Mouse (Mus musculus) myocyte (in vitro differentiated cells): Measurements from ENCODE around the gene Psmb11. TPM values are rescaled to one million over a fixed set of nuclear protein-coding genes. Genes with fewer than 3 reads are reported as not detected.
A peak's percentile ranks its signal among the peaks of the same experiment; 100 is the strongest.

ENCODE experiments used
- H3K27me3 ChIP-seq: one replicate; pipeline ENCODE4 v1.6.1; 2011; ENCODE audit not compliant: control insufficient read depth, insufficient read depth, insufficient read length
- H3K36me3 ChIP-seq: one replicate; pipeline ENCODE4 v1.6.1; 2011; ENCODE audit not compliant: control insufficient read depth, insufficient read depth
- H3K4me2 ChIP-seq: one replicate; pipeline ENCODE4 v1.6.1; 2011; ENCODE audit warnings: low read depth, control low read depth
- H3K4me3 ChIP-seq: one replicate; pipeline ENCODE4 v1.5.1; 2011; ENCODE audit warnings: mild to moderate bottlenecking, control low read depth, moderate library complexity
- H3K79me2 ChIP-seq: one replicate; pipeline ENCODE4 v1.6.1; 2011; ENCODE audit not compliant: control insufficient read depth, insufficient read depth
- H3ac ChIP-seq: one replicate; pipeline ENCODE4 v1.6.1; 2011; ENCODE audit not compliant: control insufficient read depth, insufficient read length
- CEBPB ChIP-seq: IDR thresholded peaks from 2 replicates; pipeline ENCODE4 v1.6.1; 2011; ENCODE audit warnings: mild to moderate bottlenecking, moderate library complexity; ENCODE audit not compliant: poor library complexity, insufficient read depth, severe bottlenecking
- E2F4 ChIP-seq: IDR thresholded peaks from one replicate; pipeline ENCODE4 v1.6.1; 2011; ENCODE audit warnings: mild to moderate bottlenecking, control low read depth, moderate library complexity; ENCODE audit not compliant: insufficient read depth
- MAX ChIP-seq: IDR thresholded peaks from one replicate; pipeline ENCODE4 v1.6.1; 2011; ENCODE audit warnings: low read depth, mild to moderate bottlenecking, control low read depth
- MYOD1 ChIP-seq, 3 experiments: IDR thresholded peaks; one replicate each; pipeline ENCODE4 v1.6.1; 2011; ENCODE audit warnings: control low read depth in 2 of 3, low read depth in 2 of 3, mild to moderate bottlenecking in 2 of 3, moderate library complexity in 1 of 3; ENCODE audit not compliant: insufficient read length in 2 of 3, control insufficient read depth in 1 of 3
- MYOG ChIP-seq, 3 experiments: IDR thresholded peaks; one replicate each; pipeline ENCODE4 v1.6.1; 2011; ENCODE audit warnings: control low read depth in 2 of 3, low read depth in 2 of 3, mild to moderate bottlenecking in 2 of 3; ENCODE audit not compliant: insufficient read length in 2 of 3, control insufficient read depth in 1 of 3, insufficient read depth in 1 of 3
- POLR2A ChIP-seq: IDR thresholded peaks from one replicate; pipeline ENCODE4 v1.6.1; 2011; ENCODE audit warnings: low read depth, mild to moderate bottlenecking, control low read depth, moderate library complexity; ENCODE audit not compliant: insufficient read length
- POLR2AphosphoS2 ChIP-seq: IDR thresholded peaks from one replicate; pipeline ENCODE4 v1.6.1; 2011; ENCODE audit warnings: low read depth, control low read depth; ENCODE audit not compliant: insufficient read length
- REST ChIP-seq: IDR thresholded peaks from one replicate; pipeline ENCODE4 v1.6.1; 2011; ENCODE audit warnings: mild to moderate bottlenecking, control low read depth, moderate library complexity; ENCODE audit not compliant: insufficient read depth, insufficient read length
- SRF ChIP-seq: IDR thresholded peaks from one replicate; pipeline ENCODE4 v1.6.1; 2011; ENCODE audit warnings: low read depth; ENCODE audit not compliant: control insufficient read depth, insufficient read length
- TCF12 ChIP-seq: IDR thresholded peaks from one replicate; pipeline ENCODE4 v1.6.1; 2011; ENCODE audit warnings: mild to moderate bottlenecking, control low read depth; ENCODE audit not compliant: poor library complexity, insufficient read depth, severe bottlenecking
- TCF3 ChIP-seq: IDR thresholded peaks from one replicate; pipeline ENCODE4 v1.6.1; 2011; ENCODE audit warnings: low read depth, control low read depth; ENCODE audit not compliant: insufficient read length
- USF1 ChIP-seq: IDR thresholded peaks from one replicate; pipeline ENCODE4 v1.6.1; 2011; ENCODE audit warnings: low read depth, mild to moderate bottlenecking, control low read depth, moderate library complexity
- polyA plus RNA-seq: library from polyadenylated mRNA; unstranded; fragments of >200 nt; fragmentation: generic; extraction: Trizol; gene quantifications from one replicate; pipeline ENCODE4 v1.2.1, GENCODE M21; 2012; ENCODE audit warnings: missing spikeins

Gene Psmb11
- polyA plus RNA-seq, 1 experiment, result not detected

GRCm38 (mm10) chr14:54636954-54637353 lies 15.7 kb downstream of the Psmb11 start:
- Histone ChIP-seq H3ac (no peak overlapping the region), H3K36me3 (no peaks in the 10 kb centered on the region), H3K27me3 (no peaks in the 10 kb centered on the region), H3K79me2 (no peaks in the 10 kb centered on the region), H3K4me2 (no peak overlapping the region), H3K4me3 (no peak overlapping the region)
- TF ChIP-seq USF1 (no peak), POLR2AphosphoS2 (no peak), REST (no peak), POLR2A (no peak), E2F4 (no peak), TCF3 (no peak), MAX (no peak), TCF12 (no peak), MYOD1 (IDR thresholded peaks at IDR 0.05; ENCODE audit: control insufficient read depth in 1 of 3, insufficient read length in 2 of 3, low read depth in 2 of 3) (no peak), SRF (no peak), MYOG (IDR thresholded peaks at IDR 0.05; ENCODE audit: control insufficient read depth in 1 of 3, insufficient read depth in 1 of 3, insufficient read length in 2 of 3, low read depth in 2 of 3) (no peak), CEBPB (no peak)

- Histone ChIP-seq H3K4me2 (no peak overlapping the region), H3K36me3 (peaks cover 3% of the 10 kb centered on the region), H3ac (no peak overlapping the region), H3K79me2 (no peaks in the 10 kb centered on the region), H3K4me3 (no peak overlapping the region), H3K27me3 (no peaks in the 10 kb centered on the region)
- no peak for TF ChIP-seq SRF
Observed at GRCm38 (mm10) chr14:54638210-54638609, 17.0 kb downstream of the Psmb11 start.

GRCm38 (mm10) chr14:54640121-54640520 lies 18.9 kb downstream of the Psmb11 start:
- TF ChIP-seq MYOD1 (IDR thresholded peaks at IDR 0.05; ENCODE audit: control insufficient read depth in 1 of 3, insufficient read length in 2 of 3, low read depth in 2 of 3) (no peak), USF1 (no peak), SRF (no peak), REST (no peak), MYOG (IDR thresholded peaks at IDR 0.05; ENCODE audit: control insufficient read depth in 1 of 3, insufficient read depth in 1 of 3, insufficient read length in 2 of 3, low read depth in 2 of 3) (no peak), POLR2AphosphoS2 (no peak), CEBPB (no peak), TCF3 (no peak), TCF12 (no peak), POLR2A (no peak), MAX (no peak), E2F4 (no peak)
- H3K4me3 ChIP-seq, result peak overlapping the region; percentile 37
- peak overlapping the region; percentile 80 for H3ac ChIP-seq
- H3K79me2 ChIP-seq, result no peaks in the 10 kb centered on the region
- peak overlapping the region; percentile 88 for H3K4me2 ChIP-seq
- H3K36me3 ChIP-seq, result peaks cover 18% of the 10 kb centered on the region
- no peaks in the 10 kb centered on the region for H3K27me3 ChIP-seq

GRCm38 (mm10) chr14:54640946-54641304 lies 19.7 kb downstream of the Psmb11 start, which contains the start of gene Gm17606:
TSS of gene Gm17606 (plus strand) at chr14:54640952.
- Histone ChIP-seq H3K27me3 (no peaks in the 10 kb centered on the region), H3K36me3 (peaks cover 25% of the 10 kb centered on the region), H3K4me3 (peak within 1 kb of the TSS; percentile 37), H3K4me2 (peak within 1 kb of the TSS; percentile 88), H3K79me2 (no peaks in the 10 kb centered on the region), H3ac (peak within 1 kb of the TSS; percentile 80)
- no peak for TF ChIP-seq TCF3
- no peak for TF ChIP-seq REST
- no peak for TF ChIP-seq CEBPB
- no peak for TF ChIP-seq MYOD1 (IDR thresholded peaks at IDR 0.05; ENCODE audit: control insufficient read depth in 1 of 3, insufficient read length in 2 of 3, low read depth in 2 of 3)
- TF ChIP-seq TCF12, result no peak
- no peak for TF ChIP-seq E2F4
- TF ChIP-seq MYOG (IDR thresholded peaks at IDR 0.05; ENCODE audit: control insufficient read depth in 1 of 3, insufficient read depth in 1 of 3, insufficient read length in 2 of 3, low read depth in 2 of 3), result no peak
- no peak for TF ChIP-seq USF1
- no peak for TF ChIP-seq POLR2AphosphoS2

GRCm38 (mm10) chr14:54641305-54641969 lies 20.2 kb downstream of the Psmb11 start, which contains the start of gene Cdh24:
TSS of gene Cdh24 (minus strand) at chr14:54641364.
- TF ChIP-seq REST (no peak), MAX (no peak), POLR2AphosphoS2 (peak; percentile 87), TCF12 (no peak), USF1 (no peak), SRF (no peak), MYOD1 (IDR thresholded peaks at IDR 0.05; ENCODE audit: control insufficient read depth in 1 of 3, insufficient read length in 2 of 3, low read depth in 2 of 3) (no peak), TCF3 (no peak), MYOG (IDR thresholded peaks at IDR 0.05; ENCODE audit: control insufficient read depth in 1 of 3, insufficient read depth in 1 of 3, insufficient read length in 2 of 3, low read depth in 2 of 3) (no peak), E2F4 (no peak), CEBPB (no peak), POLR2A (peak; percentile 72)
- H3ac ChIP-seq, result peak within 1 kb of the TSS; percentile 80

More at GRCm38 (mm10) chr14:54641305-54641969, 20.2 kb downstream of the Psmb11 start, which contains the start of gene Cdh24:
- Histone ChIP-seq H3K4me2 (peak within 1 kb of the TSS; percentile 88), H3K4me3 (peak within 1 kb of the TSS; percentile 37), H3K79me2 (no peaks in the 10 kb centered on the region), H3K36me3 (peaks cover 30% of the 10 kb centered on the region), H3K27me3 (no peaks in the 10 kb centered on the region)
